Mouse (Mus musculus) activated CD4-positive, CD25-positive, alpha-beta regulatory T cell, adult 9 weeks (primary cell): ENCODE results near the gene Ppef2. TPM values are rescaled to one million over a fixed set of nuclear protein-coding genes. Genes with fewer than 3 reads are reported as not detected.

ENCODE experiments used
- polyA plus RNA-seq: library from polyadenylated mRNA; unstranded; fragments of 100-300 nt; shearing (Covaris generic); gene quantifications from one replicate; pipeline ENCODE4 v1.2.1, GENCODE M21; 2017

Gene Ppef2
- 0.50 TPM for polyA plus RNA-seq

GRCm38 (mm10) chr5:92256218-92256617, at the start of gene Ppef2:
Gene Ppef2 (minus strand): TSS chr5:92256278.

GRCm38 (mm10) chr5:92277437-92278394, 21.6 kb upstream of the Ppef2 start, which contains the start of gene Naaa:
Gene Naaa (minus strand): TSS chr5:92278170.

GRCm38 (mm10) chr5:92215308-92215707, 40.8 kb downstream of the Ppef2 start, which contains the start of gene U90926:
Gene U90926 (minus strand): TSS chr5:92215408.

Other genes starting within 250 kb of the Ppef2 start
- gene Cdkl2, start 212.4 kb downstream of the Ppef2 start, polyA plus RNA-seq, result 4.0 TPM
- 205 TPM for gene G3bp2, start 172.6 kb downstream of the Ppef2 start, polyA plus RNA-seq
- gene Uso1, start 118.3 kb downstream of the Ppef2 start, polyA plus RNA-seq, result 57.0 TPM
- not detected for gene U90926, start 40.9 kb downstream of the Ppef2 start, polyA plus RNA-seq
- gene Naaa, start 21.9 kb upstream of the Ppef2 start, polyA plus RNA-seq, result 12.7 TPM
- 48.7 TPM for gene Sdad1, start 54.2 kb upstream of the Ppef2 start, polyA plus RNA-seq
- 0.16 TPM for gene Cxcl9, start 71.8 kb upstream of the Ppef2 start, polyA plus RNA-seq
- gene Art3, start 75.5 kb upstream of the Ppef2 start, polyA plus RNA-seq, result 8.9 TPM
- gene Cxcl10, start 92.6 kb upstream of the Ppef2 start, polyA plus RNA-seq, result 29.7 TPM
- 40.7 TPM for gene Nup54, start 178.9 kb upstream of the Ppef2 start, polyA plus RNA-seq